Mouse (Mus musculus) midbrain, embryonic 10.5 days (tissue): ENCODE results near the gene Soga1. TPM values are rescaled to one million over a fixed set of nuclear protein-coding genes. Genes with fewer than 3 reads are reported as not detected.

Experiments used
- DNase-seq: peaks from one replicate; pipeline ENCODE4 v3.0.0-alpha.2; 2017; ENCODE audit warnings: low spot score
- H3K27ac ChIP-seq: fragments of 300-500 bp; sonication (generic); replicated peaks from 2 replicates; pipeline ENCODE4 v1.5.1; 2016; ENCODE audit warnings: mild to moderate bottlenecking
- H3K27me3 ChIP-seq: fragments of 300-500 bp; sonication (generic); 2 replicates; pipeline ENCODE4 v1.6.1; 2016; ENCODE audit warnings: low read depth, mild to moderate bottlenecking; ENCODE audit not compliant: poor library complexity, severe bottlenecking
- H3K36me3 ChIP-seq: fragments of 300-500 bp; sonication (generic); 2 replicates; pipeline ENCODE4 v1.6.1; 2016; ENCODE audit warnings: mild to moderate bottlenecking, moderate library complexity
- H3K4me1 ChIP-seq: fragments of 300-500 bp; sonication (generic); 2 replicates; pipeline ENCODE4 v1.6.1; 2016
- H3K4me3 ChIP-seq: fragments of 300-500 bp; sonication (generic); 2 replicates; pipeline ENCODE4 v1.5.1; 2016; ENCODE audit warnings: mild to moderate bottlenecking, moderate library complexity
- H3K9me3 ChIP-seq: fragments of 300-500 bp; sonication (generic); replicated peaks from 2 replicates; pipeline ENCODE4 v1.6.1; 2016; ENCODE audit warnings: mild to moderate bottlenecking
- WGBS: fragments of 180-500 bp; shearing (Covaris S2); methylation state at CpG from one replicate; pipeline ENCODE4 v1.1.7; 2016; 5-methylcytosine and 5-hydroxymethylcytosine counted together
- polyA plus RNA-seq: library from polyadenylated mRNA; unstranded; fragments of >200 nt; fragmentation: Nextera tagmentation; extraction: Ambion mirVana; gene quantifications from 2 replicates; pipeline ENCODE4 v1.2.1, GENCODE M21; 2016

Gene Soga1
- polyA plus RNA-seq, 1 experiment from 2014 or later, result 3.6 TPM

GRCm38 (mm10) chr2:157055721-157056120 lies 23.3 kb downstream of the Soga1 start:
- Histone ChIP-seq H3K4me3 (no peak overlapping the region), H3K36me3 (peaks cover 84% of the 10 kb centered on the region), H3K4me1 (peaks cover 31% of the 10 kb centered on the region), H3K9me3 (no peaks in the 10 kb centered on the region), H3K27me3 (no peaks in the 10 kb centered on the region), H3K27ac (no peak overlapping the region)
- WGBS, result 93% methylated on average over 6 of the region's 6 CpGs
- no peak for DNase-seq

- 81% methylated on average over 5 of the region's 5 CpGs for WGBS
- DNase-seq, result no peak
- Histone ChIP-seq H3K4me3 (no peak overlapping the region), H3K9me3 (no peaks in the 10 kb centered on the region), H3K36me3 (peaks cover 85% of the 10 kb centered on the region), H3K27me3 (no peaks in the 10 kb centered on the region), H3K4me1 (peaks cover 40% of the 10 kb centered on the region), H3K27ac (no peak overlapping the region)
Measured at GRCm38 (mm10) chr2:157054816-157055215, 24.2 kb downstream of the Soga1 start.

- 89% methylated on average over 8 of the region's 8 CpGs for WGBS
- Histone ChIP-seq H3K27ac (no peak overlapping the region; the same call in 1 of the 2 replicates), H3K36me3 (peaks cover 85% of the 10 kb centered on the region), H3K9me3 (no peaks in the 10 kb centered on the region), H3K27me3 (no peaks in the 10 kb centered on the region), H3K4me3 (no peak overlapping the region), H3K4me1 (peaks cover 40% of the 10 kb centered on the region)
- DNase-seq, result no peak
Measured at GRCm38 (mm10) chr2:157054297-157054696, 24.8 kb downstream of the Soga1 start.

- Histone ChIP-seq H3K4me1 (peaks cover 35% of the 10 kb centered on the region), H3K4me3 (no peak overlapping the region), H3K36me3 (peaks cover 86% of the 10 kb centered on the region), H3K9me3 (no peaks in the 10 kb centered on the region), H3K27ac (no peak overlapping the region; the same call in 1 of the 2 replicates), H3K27me3 (no peaks in the 10 kb centered on the region)
- 72% methylated on average over 4 of the region's 4 CpGs for WGBS
- DNase-seq, result no peak
Measured at GRCm38 (mm10) chr2:157053787-157054186, 25.3 kb downstream of the Soga1 start.

- Histone ChIP-seq H3K36me3 (peaks cover 91% of the 10 kb centered on the region), H3K27me3 (no peaks in the 10 kb centered on the region), H3K27ac (no peak overlapping the region), H3K4me3 (no peak overlapping the region), H3K4me1 (peaks cover 28% of the 10 kb centered on the region), H3K9me3 (no peaks in the 10 kb centered on the region)
- DNase-seq, result no peak
- 92% methylated on average over 5 of the region's 5 CpGs for WGBS
Measured at GRCm38 (mm10) chr2:157053124-157053523, 25.9 kb downstream of the Soga1 start.

GRCm38 (mm10) chr2:157052448-157052847 lies 26.6 kb downstream of the Soga1 start:
- Histone ChIP-seq H3K9me3 (no peaks in the 10 kb centered on the region), H3K36me3 (peaks cover 92% of the 10 kb centered on the region), H3K27ac (no peak overlapping the region), H3K4me3 (no peak overlapping the region), H3K4me1 (peaks cover 22% of the 10 kb centered on the region), H3K27me3 (no peaks in the 10 kb centered on the region)
- WGBS, result 90% methylated on average over 8 of the region's 8 CpGs
- no peak for DNase-seq

- Histone ChIP-seq H3K27ac (0 out of 2 replicates have a peak overlapping the region, but pooled peaks have one; percentile 50), H3K4me1 (peaks cover 19% of the 10 kb centered on the region; the same call in 1 of the 2 replicates), H3K27me3 (no peaks in the 10 kb centered on the region), H3K9me3 (no peaks in the 10 kb centered on the region; the same call in 1 of the 2 replicates), H3K36me3 (peaks cover 99% of the 10 kb centered on the region), H3K4me3 (no peak overlapping the region)
- WGBS, result 72% methylated on average over 8 of the region's 8 CpGs
- peak; percentile 28 for DNase-seq
Measured at GRCm38 (mm10) chr2:157049831-157050243, 29.2 kb downstream of the Soga1 start.

- peaks cover 4% of the 10 kb centered on the region; the same call in 1 of the 2 replicates for H3K9me3 ChIP-seq
- no peaks in the 10 kb centered on the region for H3K27me3 ChIP-seq
- WGBS, result 94% methylated on average over 13 of the region's 13 CpGs
- DNase-seq, result no peak
- peaks cover 19% of the 10 kb centered on the region; the same call in 1 of the 2 replicates for H3K4me1 ChIP-seq
- H3K36me3 ChIP-seq, result peaks cover 99% of the 10 kb centered on the region
- H3K4me3 ChIP-seq, result no peak overlapping the region
- H3K27ac ChIP-seq, result no peak overlapping the region
Measured at GRCm38 (mm10) chr2:157048395-157049181, 30.5 kb downstream of the Soga1 start.

GRCm38 (mm10) chr2:157046956-157047355 lies 32.1 kb downstream of the Soga1 start:
- no peaks in the 10 kb centered on the region for H3K27me3 ChIP-seq

GRCm38 (mm10) chr2:157045932-157046331 lies 33.1 kb downstream of the Soga1 start:
- H3K36me3 ChIP-seq, result peaks cover 94% of the 10 kb centered on the region
- no peaks in the 10 kb centered on the region for H3K27me3 ChIP-seq
- DNase-seq, result no peak
- peaks cover 4% of the 10 kb centered on the region; the same call in 1 of the 2 replicates for H3K9me3 ChIP-seq
- no peak overlapping the region for H3K27ac ChIP-seq
- WGBS, result 91% methylated on average over 2 of the region's 2 CpGs
- H3K4me1 ChIP-seq, result peaks cover 16% of the 10 kb centered on the region; the same call in 1 of the 2 replicates
- H3K4me3 ChIP-seq, result no peak overlapping the region

More at GRCm38 (mm10) chr2:157046956-157047355, 32.1 kb downstream of the Soga1 start:
- Histone ChIP-seq H3K4me1 (peaks cover 19% of the 10 kb centered on the region; the same call in 1 of the 2 replicates), H3K4me3 (no peak overlapping the region), H3K36me3 (peaks cover 93% of the 10 kb centered on the region), H3K27ac (no peak overlapping the region), H3K9me3 (peaks cover 4% of the 10 kb centered on the region; the same call in 1 of the 2 replicates)
- 95% methylated on average over 5 of the region's 5 CpGs for WGBS
- no peak for DNase-seq

GRCm38 (mm10) chr2:157043987-157044386 lies 35.1 kb downstream of the Soga1 start:
- no peak for DNase-seq
- peaks cover 4% of the 10 kb centered on the region; the same call in 1 of the 2 replicates for H3K9me3 ChIP-seq
- no peak overlapping the region for H3K27ac ChIP-seq
- H3K27me3 ChIP-seq, result no peaks in the 10 kb centered on the region
- no peaks in the 10 kb centered on the region for H3K4me1 ChIP-seq
- no peak overlapping the region for H3K4me3 ChIP-seq
- peaks cover 94% of the 10 kb centered on the region for H3K36me3 ChIP-seq

- no peak overlapping the region for H3K4me3 ChIP-seq
- no peaks in the 10 kb centered on the region for H3K27me3 ChIP-seq
- H3K27ac ChIP-seq, result no peak overlapping the region
- H3K36me3 ChIP-seq, result peaks cover 94% of the 10 kb centered on the region
- peaks cover 4% of the 10 kb centered on the region; the same call in 1 of the 2 replicates for H3K9me3 ChIP-seq
- no peak for DNase-seq
- 94% methylated on average over 8 of the region's 8 CpGs for WGBS
- H3K4me1 ChIP-seq, result no peaks in the 10 kb centered on the region
Measured at GRCm38 (mm10) chr2:157043556-157043955, 35.5 kb downstream of the Soga1 start.

- Histone ChIP-seq H3K4me1 (no peaks in the 10 kb centered on the region), H3K27me3 (no peaks in the 10 kb centered on the region), H3K27ac (no peak overlapping the region), H3K9me3 (peaks cover 4% of the 10 kb centered on the region; the same call in 1 of the 2 replicates), H3K36me3 (peaks cover 94% of the 10 kb centered on the region), H3K4me3 (no peak overlapping the region)
- DNase-seq, result no peak
- WGBS, result 92% methylated on average over 7 of the region's 7 CpGs
Measured at GRCm38 (mm10) chr2:157041421-157041820, 37.6 kb downstream of the Soga1 start.
